Mouse (Mus musculus): ENCODE data around the gene Nemp1. TPM values are rescaled to one million over a fixed set of nuclear protein-coding genes. Genes with fewer than 3 reads are reported as not detected.

Nemp1 gene
- polyA plus RNA-seq, 1 experiment from 2014 or later = 3.0 TPM

Other genes with a start within 250 kb of the Nemp1 start
- gene Stac3, start 165.2 kb upstream of the Nemp1 start, polyA plus RNA-seq (2014; fragmentation: Nextera tagmentation; extraction: Ambion mirVana) = 0.31 TPM in 1 of 2 replicates, not detected in the other
- gene Ndufa4l2, start 151.9 kb upstream of the Nemp1 start, polyA plus RNA-seq (2014; fragmentation: Nextera tagmentation; extraction: Ambion mirVana) = 9.7 and 13.5 TPM in 2 replicates
- gene Shmt2, start 144.5 kb upstream of the Nemp1 start, polyA plus RNA-seq (2014; fragmentation: Nextera tagmentation; extraction: Ambion mirVana) = 44.9 and 46.8 TPM in 2 replicates
- 80.1 and 80.4 TPM in 2 replicates for gene Nxph4, start 132.3 kb upstream of the Nemp1 start, polyA plus RNA-seq (2014; fragmentation: Nextera tagmentation; extraction: Ambion mirVana)
- 110 and 125 TPM in 2 replicates for gene Lrp1, start 45.8 kb upstream of the Nemp1 start, polyA plus RNA-seq (2014; fragmentation: Nextera tagmentation; extraction: Ambion mirVana)
- gene Stat6, start 23.9 kb upstream of the Nemp1 start, polyA plus RNA-seq (2014; fragmentation: Nextera tagmentation; extraction: Ambion mirVana) = 1.8 and 5.3 TPM in 2 replicates
- 0.79 and 2.2 TPM in 2 replicates for gene Nab2, start 1.7 kb downstream of the Nemp1 start, polyA plus RNA-seq (2014; fragmentation: Nextera tagmentation; extraction: Ambion mirVana)
- 0.28 and 1.1 TPM in 2 replicates for gene Myo1a, start 38.3 kb downstream of the Nemp1 start, polyA plus RNA-seq (2014; fragmentation: Nextera tagmentation; extraction: Ambion mirVana)
- 0.32 TPM in 1 of 2 replicates, not detected in the other for gene Tac2, start 57.6 kb downstream of the Nemp1 start, polyA plus RNA-seq (2014; fragmentation: Nextera tagmentation; extraction: Ambion mirVana)
- 4.8 TPM in 2 replicates for gene Zbtb39, start 72.6 kb downstream of the Nemp1 start, polyA plus RNA-seq (2014; fragmentation: Nextera tagmentation; extraction: Ambion mirVana)
- gene Gpr182, start 84.8 kb downstream of the Nemp1 start, polyA plus RNA-seq (2014; fragmentation: Nextera tagmentation; extraction: Ambion mirVana) = 0.13 and 0.33 TPM in 2 replicates
- gene Rdh1, start 92.8 kb downstream of the Nemp1 start, polyA plus RNA-seq (2014; fragmentation: Nextera tagmentation; extraction: Ambion mirVana) = not detected in 2 replicates
- 0.25 TPM in 1 of 2 replicates, not detected in the other for gene Rdh16f1, start 92.9 kb downstream of the Nemp1 start, polyA plus RNA-seq (2014; fragmentation: Nextera tagmentation; extraction: Ambion mirVana)
- 0.22 TPM in 1 of 2 replicates, not detected in the other for gene Rdh9, start 109.5 kb downstream of the Nemp1 start, polyA plus RNA-seq (2014; fragmentation: Nextera tagmentation; extraction: Ambion mirVana)
- gene Rdh16, start 134.3 kb downstream of the Nemp1 start, polyA plus RNA-seq (2014; fragmentation: Nextera tagmentation; extraction: Ambion mirVana) = not detected in 2 replicates
- not detected in 2 replicates for gene Rdh19, start 183.0 kb downstream of the Nemp1 start, polyA plus RNA-seq (2014; fragmentation: Nextera tagmentation; extraction: Ambion mirVana)
- not detected in 2 replicates for gene Rdh16f2, start 199.6 kb downstream of the Nemp1 start, polyA plus RNA-seq (2014; fragmentation: Nextera tagmentation; extraction: Ambion mirVana)
- gene Rdh7, start 221.9 kb downstream of the Nemp1 start, polyA plus RNA-seq (2014; fragmentation: Nextera tagmentation; extraction: Ambion mirVana) = not detected in 2 replicates
- not detected in 2 replicates for gene Sdr9c7, start 231.6 kb downstream of the Nemp1 start, polyA plus RNA-seq (2014; fragmentation: Nextera tagmentation; extraction: Ambion mirVana)

Data from neural tube, embryonic 14.5 days (tissue).